Mouse (Mus musculus): ENCODE results near the gene Btbd35f11. TPM values are rescaled to one million over a fixed set of nuclear protein-coding genes. Genes with fewer than 3 reads are reported as not detected.
"Not testable (repeated sequence)": the region's sequence is repeated elsewhere in the genome, so short reads cannot be mapped to it uniquely, and the experiment has no call there.

Btbd35f11 gene
- polyA plus RNA-seq (2015; fragmentation: Nextera tagmentation; extraction: Ambion mirVana): not detected in 2 replicates

DNA sequence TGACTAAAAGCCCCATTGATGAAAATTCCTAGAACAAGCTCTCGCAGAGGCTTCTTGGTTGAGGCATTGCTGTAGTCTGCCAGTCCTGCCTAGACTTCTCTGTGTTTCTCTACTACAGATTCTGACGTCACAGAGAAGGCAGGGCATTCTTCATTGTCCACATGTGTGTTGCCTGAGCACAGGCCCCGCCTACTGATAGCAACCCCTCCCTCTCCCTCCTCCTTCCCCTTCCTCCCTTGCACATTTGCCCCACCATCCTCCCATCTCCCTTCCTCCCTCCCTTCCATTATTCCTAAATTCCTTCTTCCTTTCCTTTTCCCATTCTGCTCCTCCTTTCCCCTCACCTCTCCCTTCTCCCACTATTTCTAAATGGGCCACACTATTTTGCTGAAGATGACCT lies at the start of gene Btbd35f11:
Btbd35f11 (minus strand) TSS at position 101 of the 400 bp plus-strand sequence.
- H3K27me3 ChIP-seq; H3K4me2 ChIP-seq; H3K36me3 ChIP-seq; H3K4me3 ChIP-seq; H3K4me1 ChIP-seq; H3K9ac ChIP-seq; ATAC-seq (ENCODE audit: insufficient number of reproducible peaks, insufficient read depth, low FRiP score, low TSS enrichment, low read depth); H3K27ac ChIP-seq; H3K9me3 ChIP-seq: not testable (repeated sequence)
- 21% methylated on average over 2 of the region's 3 CpGs for WGBS

DNA sequence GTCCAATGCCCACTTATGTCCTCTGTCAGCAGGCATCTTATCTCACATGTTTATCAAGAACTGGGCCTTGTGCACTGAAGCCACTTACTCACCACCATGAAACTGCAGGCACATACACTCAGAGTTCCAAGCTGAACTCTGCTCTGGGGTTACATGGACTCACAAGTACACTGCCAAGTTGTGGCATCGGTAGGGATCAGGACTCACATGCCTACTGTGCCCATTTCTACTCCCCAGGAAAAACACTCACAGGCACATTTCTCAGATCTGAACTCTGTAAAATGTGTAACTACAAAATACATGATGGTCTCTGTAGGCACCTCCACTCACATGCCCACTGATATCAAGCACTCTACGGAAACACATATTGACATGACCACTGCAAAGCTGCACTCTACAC lies 33.5 kb downstream of the Btbd35f11 start:
- 93% methylated on average over 1 of the region's 2 CpGs for WGBS
- H3K4me1 ChIP-seq; H3K9ac ChIP-seq; ATAC-seq (ENCODE audit: insufficient number of reproducible peaks, insufficient read depth, low FRiP score, low TSS enrichment, low read depth); H3K4me2 ChIP-seq; H3K36me3 ChIP-seq; H3K9me3 ChIP-seq; H3K27ac ChIP-seq; H3K4me3 ChIP-seq; H3K27me3 ChIP-seq: not testable (repeated sequence)

Other genes with a start within 250 kb of the Btbd35f11 start
- gene Btbd35f24, start 247.9 kb downstream of the Btbd35f11 start, polyA plus RNA-seq (2015; fragmentation: Nextera tagmentation; extraction: Ambion mirVana): not detected in 2 replicates

Measured in embryonic facial prominence, embryonic 13.5 days (tissue).